Mouse (Mus musculus): ENCODE data around the gene D13Ertd608e.
A peak's percentile ranks its signal among the peaks of the same experiment; 100 is the strongest.

DNA sequence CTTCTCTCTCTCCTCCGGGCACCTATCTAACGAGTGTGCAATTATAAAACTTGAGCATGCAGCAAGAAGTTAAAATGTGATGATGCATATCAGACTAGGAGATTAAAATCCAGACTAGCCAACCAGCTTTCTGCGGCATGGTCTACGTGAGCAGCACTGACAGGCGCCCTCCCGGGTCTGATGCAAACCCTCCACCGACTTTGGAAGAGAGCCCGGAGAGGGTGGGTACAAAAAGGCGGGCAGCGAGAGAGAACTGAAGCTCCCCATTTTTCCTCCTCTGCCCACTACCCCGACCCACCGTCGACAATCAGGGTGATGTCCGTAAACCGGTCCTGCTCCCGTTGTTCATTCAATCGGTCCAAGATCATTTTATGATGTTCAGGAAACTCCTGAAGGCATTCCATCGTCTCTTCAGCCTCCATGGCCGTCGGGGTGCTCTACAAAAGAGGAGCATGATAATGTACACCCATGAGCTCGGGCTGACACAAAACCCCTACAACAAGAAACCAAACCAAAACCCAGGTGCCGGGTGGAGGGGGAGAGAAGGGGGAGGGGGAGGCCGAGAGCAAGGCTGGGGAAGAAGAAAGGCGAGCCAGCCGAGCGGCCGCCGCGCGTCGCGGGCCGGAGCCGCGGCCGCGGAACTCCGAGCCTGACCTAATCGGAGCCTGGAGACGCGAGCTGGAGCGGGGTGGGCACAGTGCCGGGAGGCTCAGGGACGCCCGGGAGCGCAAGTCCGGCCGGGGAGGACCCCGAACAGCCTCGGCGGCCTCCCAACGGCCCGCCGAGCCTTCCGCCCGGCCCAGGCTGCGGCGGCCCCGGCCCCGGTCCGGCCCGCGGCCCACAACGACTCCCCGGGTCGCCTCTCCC is 45.7 kb upstream of the D13Ertd608e start:
- TF ChIP-seq CTCF (IDR thresholded peaks at IDR 0.05; ENCODE audit: control insufficient read depth, insufficient read depth, insufficient replicate concordance, low read depth, low read length), result no peak
- TF ChIP-seq POLR2A (IDR thresholded peaks at IDR 0.05; ENCODE audit: control insufficient read depth, low read depth, low read length), result peak; percentile 13; the same call in 1 of the 2 replicates
